Mouse (Mus musculus) forebrain, embryonic 11.5 days (tissue): ENCODE measurements at regions not wholly inside any gene's neighbourhood (a gene's known extent, or its start where the extent isn't known, plus 50 kb on each side); places are given as distances from the start of the nearest gene placed in this dataset.
"Not testable (repeated sequence)": the region's sequence is repeated elsewhere in the genome, so short reads cannot be mapped to it uniquely, and the experiment has no call there.

Experiments
- ATAC-seq: fragments of 200-750 bp; cut with Nextera tagmentation; replicated peaks from 2 replicates; pipeline ENCODE4 v1.8.0; 2017; ENCODE audit warnings: moderate TSS enrichment; ENCODE audit not compliant: low FRiP score
- DNase-seq: peaks from one replicate; pipeline ENCODE4 v3.0.0-alpha.2; 2017; ENCODE audit warnings: low spot score
- H3K27ac ChIP-seq: fragments of 300-500 bp; sonication (generic); 2 replicates; pipeline ENCODE4 v1.5.1; 2014; ENCODE audit warnings: low read depth, low read length
- H3K27me3 ChIP-seq: fragments of 300-500 bp; sonication (generic); 2 replicates; pipeline ENCODE4 v1.6.1; 2014; ENCODE audit warnings: mild to moderate bottlenecking, low read length, mixed read lengths; ENCODE audit not compliant: control insufficient read depth, insufficient read depth
- H3K36me3 ChIP-seq: fragments of 300-500 bp; sonication (generic); 2 replicates; pipeline ENCODE4 v1.6.1; 2014; ENCODE audit warnings: mild to moderate bottlenecking, low read length, moderate library complexity, mixed read lengths; ENCODE audit not compliant: control insufficient read depth, insufficient read depth
- H3K4me1 ChIP-seq: fragments of 300-500 bp; sonication (generic); replicated peaks from 2 replicates; pipeline ENCODE4 v1.6.1; 2014; ENCODE audit warnings: low read length, mixed read lengths; ENCODE audit not compliant: control insufficient read depth, insufficient read depth
- H3K4me2 ChIP-seq: fragments of 300-500 bp; sonication (generic); 2 replicates; pipeline ENCODE4 v1.6.1; 2014; ENCODE audit warnings: low read depth, mild to moderate bottlenecking, low read length, moderate library complexity, mixed read lengths; ENCODE audit not compliant: severe bottlenecking
- H3K4me3 ChIP-seq: fragments of 300-500 bp; sonication (generic); 2 replicates; pipeline ENCODE4 v1.5.1; 2014; ENCODE audit warnings: low read depth, low read length
- H3K9ac ChIP-seq: fragments of 300-500 bp; sonication (generic); 2 replicates; pipeline ENCODE4 v1.6.1; 2014; ENCODE audit warnings: low read length
- H3K9me3 ChIP-seq: fragments of 300-500 bp; sonication (generic); 2 replicates; pipeline ENCODE4 v1.6.1; 2016; ENCODE audit warnings: low read length, mixed read lengths; ENCODE audit not compliant: control insufficient read depth
- WGBS: fragments of 180-500 bp; shearing (Covaris S2); extraction: QIAGEN DNeasy Blood & Tissue Kit; methylation state at CpG from one replicate; pipeline ENCODE4 v1.1.7; 2014; 5-methylcytosine and 5-hydroxymethylcytosine counted together

DNA sequence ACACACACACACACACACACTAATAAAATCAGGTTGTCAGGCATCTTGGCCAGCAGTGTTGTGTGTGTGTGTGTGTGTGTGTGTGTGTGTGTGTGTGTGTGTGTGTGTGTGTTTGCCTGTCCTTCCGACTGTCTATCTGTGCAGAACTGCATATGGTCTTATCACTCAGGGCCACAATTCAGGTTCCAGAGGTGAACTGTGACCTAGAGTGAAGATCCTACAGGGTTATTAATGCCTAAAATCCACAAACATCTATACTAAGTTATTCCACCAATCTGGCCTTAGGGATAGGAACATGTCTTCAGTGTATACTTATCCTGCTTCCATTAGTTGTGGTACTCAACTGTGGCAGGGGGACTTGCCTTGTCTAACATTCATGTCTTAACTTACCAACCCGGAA, 96.7 kb downstream of the Zfp369 start:
- not testable (repeated sequence) for H3K9me3 ChIP-seq, H3K36me3 ChIP-seq, H3K4me2 ChIP-seq, H3K4me1 ChIP-seq, H3K4me3 ChIP-seq, ATAC-seq, DNase-seq, H3K27me3 ChIP-seq, H3K27ac ChIP-seq, H3K9ac ChIP-seq
- 100% methylated on average over 1 of the region's 2 CpGs for WGBS

DNA sequence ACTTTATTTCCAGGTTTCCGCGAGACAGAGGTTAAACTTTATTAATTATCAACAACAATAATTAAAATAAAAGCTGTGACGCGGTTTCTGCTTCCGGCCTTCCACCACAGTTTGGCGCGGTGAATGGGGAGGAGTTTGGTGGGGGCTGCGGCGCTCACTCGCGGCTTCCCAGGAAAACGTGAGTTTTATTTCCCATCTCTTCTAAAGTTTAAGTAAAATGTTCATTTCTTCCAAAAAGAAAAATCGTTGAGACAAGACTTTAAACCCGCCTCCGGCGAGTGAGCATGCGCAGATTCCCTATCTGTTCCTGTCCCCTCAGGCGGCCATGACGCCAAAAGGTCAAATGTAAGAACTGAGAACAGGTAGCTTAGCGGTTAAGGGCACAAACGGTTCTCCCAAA, 100.8 kb downstream of the Zfp369 start:
- WGBS: 56% methylated on average over 18 of the region's 21 CpGs
- not testable (repeated sequence) for H3K4me3 ChIP-seq, H3K27me3 ChIP-seq, DNase-seq, H3K36me3 ChIP-seq, H3K9ac ChIP-seq, ATAC-seq, H3K4me2 ChIP-seq, H3K27ac ChIP-seq, H3K9me3 ChIP-seq, H3K4me1 ChIP-seq

DNA sequence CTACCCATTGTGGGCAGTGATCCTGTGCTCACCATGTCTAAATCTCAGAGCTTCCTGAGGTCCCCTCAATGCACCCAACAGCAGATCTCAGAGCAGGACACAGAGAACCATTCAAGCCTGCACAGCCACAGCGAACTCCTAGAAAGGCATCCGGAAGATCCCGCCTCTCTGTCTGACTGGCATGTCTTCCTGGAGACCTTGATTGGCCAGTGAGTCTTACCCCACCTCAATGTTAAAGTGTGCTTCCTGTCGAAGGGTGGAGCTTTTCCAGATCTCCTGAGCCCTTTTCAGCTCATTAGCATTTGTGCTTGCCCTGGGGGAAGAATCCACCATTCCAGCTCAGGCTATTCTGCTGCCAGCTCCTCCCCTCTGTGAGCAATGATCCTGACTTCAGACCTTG, 97.5 kb upstream of the Gm10139 start:
- ATAC-seq, H3K9ac ChIP-seq, H3K27ac ChIP-seq, H3K27me3 ChIP-seq, H3K9me3 ChIP-seq, DNase-seq, H3K4me3 ChIP-seq, H3K36me3 ChIP-seq, H3K4me2 ChIP-seq, H3K4me1 ChIP-seq: not testable (repeated sequence)
- 78% methylated on average over 4 of the region's 4 CpGs for WGBS

DNA sequence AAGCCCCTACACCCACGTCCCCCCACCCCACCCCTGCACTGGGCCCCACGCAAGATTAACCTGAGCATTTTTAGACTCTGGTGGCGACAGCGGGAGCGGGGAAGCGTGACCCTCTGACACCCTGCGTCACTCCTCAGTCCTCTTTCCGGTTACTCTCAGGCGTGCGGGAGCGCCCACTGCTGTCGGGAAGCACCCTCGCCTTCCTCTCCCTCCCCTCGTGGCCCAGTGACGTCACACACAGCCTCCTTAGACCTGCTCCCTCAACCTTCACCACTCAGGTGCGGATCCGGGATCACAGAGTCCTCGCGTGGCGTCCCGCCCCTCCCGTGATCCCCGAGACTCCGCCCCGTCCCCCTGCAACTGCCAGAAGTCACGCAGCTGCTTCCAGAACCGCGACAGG, 92.3 kb upstream of the Gm10139 start:
- H3K4me1 ChIP-seq, H3K36me3 ChIP-seq, H3K27ac ChIP-seq, H3K9me3 ChIP-seq, H3K9ac ChIP-seq, ATAC-seq, H3K4me3 ChIP-seq, H3K27me3 ChIP-seq, H3K4me2 ChIP-seq: not testable (repeated sequence)
- WGBS: 8% methylated on average over 24 of the region's 28 CpGs
- DNase-seq: peak; percentile 51
